Mouse (Mus musculus) cerebellum, adult 11-12 months (tissue): ENCODE measurements around the gene Zfp827.

Experiments used
- DNase-seq: peaks from one replicate; pipeline ENCODE4 v3.0.0; 2022

Zfp827 gene

DNA sequence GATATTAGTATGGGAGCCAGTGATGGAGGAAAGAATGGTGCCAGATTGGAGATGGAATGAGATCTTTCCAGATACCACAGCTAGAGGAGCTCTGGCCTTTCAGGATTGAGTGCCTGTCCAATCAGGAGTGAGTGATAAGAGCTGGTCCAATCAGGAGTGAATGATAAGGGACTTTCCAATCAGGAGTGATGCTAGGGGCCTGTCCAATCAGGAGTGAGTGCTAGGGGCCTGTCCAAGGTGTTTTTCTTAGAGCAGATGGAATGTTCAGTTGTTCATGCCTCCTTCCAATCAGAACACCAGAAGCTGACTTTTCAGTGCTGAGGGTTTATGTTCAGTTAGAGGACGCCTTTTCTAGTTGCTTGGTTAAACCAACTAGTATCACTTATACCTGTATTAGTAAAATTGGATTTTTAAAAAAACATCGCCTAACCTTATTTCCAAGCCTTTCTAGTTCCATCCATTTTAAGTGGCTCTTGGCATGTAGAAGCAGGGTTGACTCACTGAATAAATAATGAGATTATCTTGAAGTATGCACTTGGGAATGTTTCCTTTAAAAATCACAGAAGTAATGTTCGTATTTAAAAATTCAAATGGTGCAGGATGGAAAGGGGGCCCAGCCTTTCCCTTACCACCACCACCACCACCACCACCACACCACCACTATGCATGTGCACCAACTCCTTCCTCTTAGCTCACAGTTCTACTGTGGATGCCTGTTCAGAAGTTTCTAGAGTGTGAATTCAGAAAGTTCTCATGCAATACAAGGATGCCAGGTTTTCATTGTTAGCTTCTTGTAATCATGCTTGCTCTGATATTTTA lies 39.8 kb downstream of the Zfp827 start:
- no peak for DNase-seq

DNA sequence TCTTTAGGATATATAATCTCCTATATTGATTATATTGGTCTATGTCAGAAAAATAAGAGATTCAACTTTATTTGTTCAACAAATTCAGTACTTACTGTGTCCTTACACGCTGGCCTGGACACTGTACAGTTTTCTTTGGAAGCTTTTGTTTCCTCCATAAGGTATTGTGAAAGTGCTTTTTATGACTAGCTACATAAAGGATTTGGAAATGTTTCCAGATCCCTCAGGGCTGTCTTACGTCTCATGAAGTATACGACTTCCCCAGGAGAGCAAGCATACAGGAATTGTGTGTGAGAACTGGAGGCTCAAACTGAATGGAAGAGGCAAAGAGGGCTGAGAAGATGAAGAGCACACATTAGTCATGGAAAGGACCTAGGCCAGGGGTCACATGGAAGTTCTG lies 45.1 kb downstream of the Zfp827 start:
- no peak for DNase-seq

DNA sequence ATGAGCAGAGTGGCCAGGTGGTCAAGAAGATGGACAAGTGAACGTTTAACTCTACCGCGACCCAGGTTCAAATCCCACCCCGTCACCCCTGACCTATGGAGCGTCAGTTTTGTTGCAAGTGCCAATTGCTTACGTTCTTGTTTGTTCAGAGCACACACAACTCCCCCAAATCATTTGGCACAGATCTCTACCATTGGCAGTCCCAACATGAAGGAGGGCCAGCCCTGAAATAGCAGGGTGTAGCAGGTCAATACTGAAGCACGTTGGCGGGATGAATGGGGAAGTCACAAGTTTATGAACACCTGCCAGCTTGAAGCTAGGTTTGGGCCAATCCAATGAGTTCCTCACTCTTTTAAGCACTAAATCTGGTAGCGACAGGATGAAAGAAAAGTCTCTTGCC lies 46.7 kb downstream of the Zfp827 start:
- no peak for DNase-seq

DNA sequence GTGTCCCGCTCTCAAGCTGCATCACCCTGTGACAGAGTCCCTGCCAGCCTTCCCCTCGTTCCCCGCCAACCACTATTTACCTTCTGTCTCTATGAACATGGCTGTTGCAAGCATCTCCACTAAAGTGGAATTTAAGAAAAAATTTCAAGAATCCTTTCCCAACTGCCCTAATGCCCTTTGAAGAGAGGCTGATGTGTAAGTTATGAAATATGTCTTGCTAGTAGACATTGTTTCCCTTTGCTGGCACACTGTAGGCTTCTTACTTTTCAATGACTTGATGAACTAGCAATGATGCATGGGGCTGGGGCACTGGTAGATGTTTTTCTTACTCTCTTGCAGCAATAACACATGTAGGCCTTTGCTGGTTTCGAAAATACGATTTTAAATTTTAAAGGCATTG lies 49.0 kb downstream of the Zfp827 start:
- DNase-seq = no peak

DNA sequence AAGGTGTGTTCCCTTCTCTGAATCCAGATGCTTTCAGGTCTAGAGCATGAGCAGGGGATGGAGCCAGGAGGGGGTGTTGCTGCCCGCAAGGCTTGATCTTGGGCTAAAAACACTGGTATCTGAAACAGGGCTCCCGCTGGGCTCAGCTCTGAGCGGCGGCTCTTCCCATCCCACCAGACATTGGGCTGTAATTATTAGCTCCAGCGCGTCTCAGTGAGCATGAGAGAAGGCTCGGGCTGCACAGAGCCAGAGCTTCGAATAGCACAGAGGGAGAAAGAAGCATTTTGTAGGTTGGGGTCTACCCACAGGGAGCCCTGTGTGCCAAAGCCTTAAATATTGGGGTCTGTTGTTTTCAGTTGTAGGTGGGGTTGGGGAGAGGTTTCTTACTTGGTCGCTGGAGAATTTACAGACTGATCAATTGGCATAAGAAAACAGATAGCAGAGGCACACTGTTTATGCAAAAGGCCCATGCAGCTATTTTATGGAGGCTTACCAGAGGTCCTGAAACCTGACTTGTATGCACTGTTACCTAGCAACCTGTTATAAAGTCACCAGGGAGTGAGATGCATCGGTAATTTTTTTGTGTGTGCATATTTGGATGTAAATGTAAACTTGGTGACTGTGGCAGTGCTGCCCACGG lies 50.4 kb downstream of the Zfp827 start:
- no peak for DNase-seq

DNA sequence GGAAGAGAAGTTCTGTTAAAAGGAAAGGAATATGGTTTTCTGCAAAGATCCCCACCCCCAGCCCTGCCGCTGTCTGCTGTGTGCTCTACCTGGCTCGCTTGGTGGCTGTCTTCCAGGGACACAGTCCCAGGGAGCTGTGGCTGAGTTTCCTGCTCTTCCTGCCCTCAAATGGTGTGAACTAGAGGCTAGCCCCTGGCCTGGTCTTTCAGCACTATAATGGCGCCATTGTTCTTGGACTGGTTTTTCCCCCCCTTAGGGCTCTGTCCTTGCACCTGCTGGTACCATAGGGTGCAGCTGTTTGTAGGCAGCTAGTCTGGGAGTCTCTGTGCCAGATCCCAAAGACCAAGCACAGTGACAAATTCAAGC lies 50.9 kb downstream of the Zfp827 start:
- DNase-seq = no peak

DNA sequence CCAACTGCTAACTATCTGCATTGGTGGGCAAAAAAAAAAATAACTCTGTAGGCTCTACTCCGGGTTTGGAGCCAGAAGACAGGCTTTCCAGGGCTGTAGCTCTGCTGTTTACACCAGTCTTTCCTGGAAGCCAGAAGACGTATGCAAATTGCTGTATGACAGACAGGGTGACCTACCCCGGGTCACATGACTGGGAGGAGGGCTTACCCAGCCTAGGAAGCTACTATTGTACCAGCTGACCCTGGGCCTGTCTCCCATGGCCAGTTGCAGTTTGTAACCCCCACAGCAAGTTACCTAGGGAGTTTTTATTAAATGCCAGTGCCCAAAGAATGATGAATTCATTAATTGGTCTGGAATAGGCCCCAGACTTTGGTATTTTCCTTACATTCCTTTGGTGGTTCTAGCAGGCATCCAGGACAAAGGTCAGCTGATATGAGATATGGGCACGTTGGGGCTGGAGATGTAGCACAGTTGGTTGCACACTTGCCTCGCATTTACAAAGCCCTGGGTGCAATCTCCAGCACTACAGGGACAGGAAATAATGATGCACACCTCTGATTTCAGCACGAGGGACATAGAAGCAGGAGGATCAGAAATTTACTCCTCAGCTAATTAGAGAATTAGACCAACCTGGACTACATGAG lies 52.0 kb downstream of the Zfp827 start:
- DNase-seq = no peak

DNA sequence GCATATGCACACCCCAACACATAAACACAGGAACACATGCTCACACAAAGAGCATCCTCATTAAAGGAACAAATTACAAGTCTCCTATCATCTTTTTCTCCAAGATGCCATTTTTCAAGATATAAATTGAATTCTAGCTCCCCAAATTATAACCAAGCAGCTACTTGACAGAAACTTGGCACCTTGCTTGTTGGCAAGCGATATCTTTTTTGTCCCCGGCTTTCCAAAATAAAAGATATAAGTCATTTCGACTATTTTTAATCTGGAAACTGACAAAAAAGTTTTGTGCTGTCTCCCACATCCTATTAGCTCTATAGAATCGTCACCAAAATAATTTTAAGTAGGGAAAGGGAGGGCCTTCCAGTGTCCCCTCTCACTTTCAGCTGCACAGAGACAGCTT lies 53.1 kb downstream of the Zfp827 start:
- no peak for DNase-seq

DNA sequence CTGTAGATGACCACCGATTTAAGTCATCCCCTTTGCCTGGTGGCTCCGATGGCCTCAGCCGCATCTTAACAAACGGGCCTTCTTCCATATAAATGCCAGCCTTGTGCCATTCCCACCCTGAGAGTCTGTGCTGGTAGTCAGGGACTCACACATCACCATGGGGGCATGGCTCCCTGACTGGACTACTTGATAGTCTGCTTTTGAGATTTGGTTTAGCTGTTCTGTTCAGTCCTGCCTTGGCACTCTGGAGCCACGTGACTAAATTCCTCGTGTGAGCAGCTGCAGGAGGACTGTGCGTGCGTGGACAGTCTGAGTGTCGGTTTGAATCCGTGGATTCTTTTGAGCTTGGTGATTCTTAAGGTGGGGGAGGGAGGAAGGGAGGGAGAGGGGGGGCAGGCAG lies 53.7 kb downstream of the Zfp827 start:
- DNase-seq = no peak

DNA sequence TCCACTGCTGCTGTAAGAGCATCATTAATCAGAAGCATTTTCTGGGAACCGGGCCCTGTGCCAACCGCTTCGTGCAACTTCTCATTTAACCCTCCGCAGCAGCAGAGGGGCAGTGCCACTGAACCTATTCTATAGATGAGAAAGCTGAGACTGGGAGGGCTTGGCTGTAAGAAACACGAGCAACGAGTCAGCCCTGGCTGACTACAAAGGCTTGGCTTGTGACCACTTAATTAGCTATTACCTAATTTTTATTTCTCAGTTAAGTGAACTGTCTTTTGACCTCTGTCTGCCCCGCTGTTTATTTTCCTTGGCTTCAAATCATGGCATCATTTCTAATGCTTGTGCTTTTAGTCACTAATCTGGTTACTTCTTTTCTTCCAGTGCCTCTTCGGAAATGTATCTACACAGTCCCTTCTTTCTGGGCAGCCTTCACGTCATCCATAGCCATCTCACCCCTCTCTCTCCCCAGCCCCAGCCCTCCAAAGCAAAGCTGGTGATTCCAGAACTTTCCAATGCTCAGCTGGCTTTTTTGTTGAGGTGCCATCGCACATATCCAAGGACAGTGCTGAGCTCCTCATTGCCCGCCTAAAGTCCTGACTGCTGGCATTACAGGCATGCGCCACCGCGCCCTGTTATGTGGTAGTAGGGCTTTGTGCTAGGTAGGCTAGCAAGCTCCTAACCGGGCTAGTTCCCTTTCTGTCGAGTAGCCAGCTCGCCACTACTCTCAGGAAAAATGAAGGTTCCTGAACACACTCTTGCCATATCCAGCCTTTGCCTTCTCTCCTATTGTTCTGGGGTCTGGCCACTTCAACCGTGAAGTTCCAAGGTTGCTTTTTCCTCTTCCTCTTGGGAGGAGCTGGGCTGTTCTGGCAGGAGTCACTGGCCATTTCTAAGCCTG lies 55.5 kb downstream of the Zfp827 start:
- no peak for DNase-seq

DNA sequence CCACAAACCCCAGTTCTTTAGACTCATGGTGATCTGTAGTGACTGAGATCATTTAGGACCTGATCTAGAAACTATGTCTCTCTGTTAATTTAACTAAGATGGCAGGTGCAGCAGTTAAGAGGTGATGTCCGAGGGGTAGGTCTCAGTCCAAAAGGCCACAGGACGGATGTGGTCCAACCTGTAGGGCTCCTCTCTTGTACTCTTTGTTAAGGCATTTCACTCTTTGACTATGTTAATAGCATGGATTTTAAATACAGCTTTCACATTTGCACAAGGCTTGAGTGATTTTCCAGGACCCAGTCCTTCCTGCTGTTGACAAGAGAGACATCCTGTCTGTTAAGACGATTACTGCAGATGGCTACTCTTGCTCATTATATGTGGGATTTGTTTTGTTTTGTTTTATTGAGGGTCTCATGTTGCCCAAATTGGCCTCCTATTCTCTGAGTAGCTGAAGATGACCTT lies 56.2 kb downstream of the Zfp827 start:
- no peak for DNase-seq

DNA sequence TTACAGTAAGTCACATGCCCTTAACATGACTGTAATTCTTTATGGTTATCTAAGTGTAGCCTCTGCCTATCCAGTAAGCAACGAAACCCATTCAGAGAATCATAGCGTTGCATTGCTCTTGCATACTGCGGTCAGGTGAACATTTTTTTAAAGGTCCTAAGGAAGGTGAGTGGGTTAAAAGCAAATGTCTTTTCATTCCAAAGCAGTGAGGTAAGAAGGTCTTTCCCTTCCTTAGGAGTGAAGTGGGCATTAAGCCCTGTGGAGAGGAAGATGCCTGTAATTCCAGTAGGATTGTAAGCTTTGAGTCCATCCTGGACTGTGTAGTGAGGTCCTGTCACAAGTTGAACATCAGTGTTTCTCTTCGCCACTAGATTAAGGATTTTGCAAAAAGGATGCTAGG lies 66.2 kb downstream of the Zfp827 start:
- DNase-seq = no peak

DNA sequence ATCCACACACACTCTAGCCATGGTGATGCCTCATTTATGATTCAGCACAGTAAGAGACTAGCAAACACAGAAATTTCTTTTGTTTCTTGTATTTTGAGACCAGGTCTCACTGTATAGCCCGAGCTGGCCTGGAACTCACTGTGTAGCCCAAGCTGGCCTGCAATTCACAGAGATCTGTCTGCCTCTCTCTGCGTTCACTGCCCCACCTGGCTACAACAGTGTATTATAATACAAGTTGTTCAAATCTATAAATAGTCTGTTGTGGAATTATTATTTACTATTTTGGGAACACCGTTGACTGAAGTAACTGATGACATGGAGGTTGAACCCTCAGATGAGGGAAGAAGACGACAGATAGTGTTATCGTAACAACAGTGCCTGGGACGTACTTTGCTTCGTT lies 66.9 kb downstream of the Zfp827 start:
- no peak for DNase-seq

DNA sequence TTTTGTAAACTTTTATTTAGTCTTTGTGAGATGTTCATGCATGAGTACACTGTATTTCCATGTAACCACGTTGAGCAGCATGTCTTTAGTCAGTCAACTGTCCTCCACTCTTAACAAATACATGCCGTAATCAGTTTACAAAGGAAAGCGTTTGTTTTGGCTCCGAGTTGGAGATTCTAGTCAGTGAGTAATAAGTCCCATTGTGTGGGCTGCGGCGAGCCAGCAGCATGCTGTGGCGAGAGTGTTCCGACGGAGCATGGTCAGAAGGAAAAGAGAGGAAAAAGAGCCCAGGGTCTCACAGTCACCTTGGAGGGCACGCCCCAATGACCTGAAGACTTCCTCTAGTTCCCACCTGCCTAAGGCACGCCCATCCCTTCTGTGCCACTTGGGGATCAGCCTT lies 68.7 kb downstream of the Zfp827 start:
- no peak for DNase-seq

DNA sequence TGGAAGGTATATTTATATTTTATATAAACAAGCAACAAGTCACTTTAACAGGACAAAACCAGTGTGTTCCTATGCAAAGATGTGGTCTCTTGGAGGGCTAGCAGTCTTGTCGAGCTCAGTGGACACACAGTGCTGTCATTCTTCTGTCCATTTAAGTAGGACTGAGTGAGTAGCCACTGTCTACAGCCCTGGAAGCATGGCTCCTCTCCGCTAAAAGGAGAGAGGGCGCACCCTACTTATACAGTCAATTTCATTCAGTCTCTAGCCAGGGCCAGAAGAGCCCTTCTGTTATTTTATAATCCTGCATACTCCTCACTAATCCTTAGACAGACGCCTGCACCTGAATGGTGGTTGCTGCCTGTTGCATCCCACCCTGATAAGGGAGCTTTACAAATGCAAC lies 74.5 kb downstream of the Zfp827 start:
- DNase-seq = no peak

DNA sequence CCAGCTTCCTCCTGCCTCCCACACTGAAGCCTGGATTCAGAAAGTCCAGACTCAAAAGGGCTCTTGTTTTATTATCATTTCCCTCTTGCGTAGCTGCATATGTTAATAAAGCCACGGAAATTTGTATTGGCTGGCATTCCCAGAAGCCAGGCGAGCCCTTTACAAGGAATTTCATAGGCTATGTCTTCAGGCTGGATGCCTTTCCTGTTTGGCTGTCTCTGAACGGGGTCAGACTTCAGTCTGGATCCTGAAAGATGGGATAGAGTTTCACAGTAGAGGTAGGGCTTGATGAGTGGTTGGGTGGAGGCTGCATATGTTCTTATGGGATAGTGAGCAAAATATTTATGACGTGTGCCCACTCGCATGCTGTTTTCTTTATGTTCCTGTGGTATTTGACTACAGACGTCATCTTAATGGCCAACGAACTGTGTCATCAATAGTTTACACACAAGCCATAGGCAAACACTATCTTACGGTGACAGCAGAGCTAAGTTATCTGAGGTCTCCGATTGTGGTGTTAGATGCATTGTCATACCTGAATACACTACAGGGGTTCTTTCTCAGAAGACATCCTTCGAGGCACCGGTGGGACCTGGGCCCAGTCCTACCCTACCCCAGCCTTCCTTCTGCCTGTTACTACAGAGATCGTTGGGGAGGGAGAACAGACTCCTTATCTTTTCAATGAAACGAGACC lies 75.1 kb downstream of the Zfp827 start:
- no peak for DNase-seq

DNA sequence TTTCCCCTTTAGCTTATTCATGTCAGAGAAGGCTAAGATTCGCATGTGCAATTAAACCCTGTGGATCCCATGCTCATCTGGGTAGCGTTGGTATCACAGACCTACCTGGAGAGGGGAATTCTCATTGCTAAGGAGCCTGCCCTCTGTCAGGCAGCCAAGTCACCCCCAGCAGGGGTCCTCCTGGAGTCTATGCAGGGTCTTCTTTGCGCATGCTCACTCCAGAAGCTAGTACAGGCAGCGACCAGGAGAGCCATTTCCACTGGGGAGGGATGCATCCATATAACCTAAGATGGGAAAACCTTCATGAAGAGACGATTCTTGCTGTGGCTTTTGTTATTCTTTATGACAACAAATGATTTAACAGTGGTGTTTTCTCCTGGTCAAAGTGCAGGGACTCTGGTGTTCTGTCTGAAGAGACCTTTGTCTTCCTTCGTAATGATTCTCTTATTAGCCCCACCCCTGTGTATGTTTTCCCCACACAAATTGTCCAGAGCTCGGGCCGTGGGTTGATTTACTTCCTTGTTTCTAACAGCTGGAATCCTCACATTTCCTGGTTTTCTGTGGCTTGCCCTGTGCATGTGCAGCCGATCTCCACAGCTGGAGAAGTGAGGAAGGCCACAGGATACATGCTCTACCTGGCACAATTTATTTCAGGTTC lies 75.8 kb downstream of the Zfp827 start:
- DNase-seq = no peak

DNA sequence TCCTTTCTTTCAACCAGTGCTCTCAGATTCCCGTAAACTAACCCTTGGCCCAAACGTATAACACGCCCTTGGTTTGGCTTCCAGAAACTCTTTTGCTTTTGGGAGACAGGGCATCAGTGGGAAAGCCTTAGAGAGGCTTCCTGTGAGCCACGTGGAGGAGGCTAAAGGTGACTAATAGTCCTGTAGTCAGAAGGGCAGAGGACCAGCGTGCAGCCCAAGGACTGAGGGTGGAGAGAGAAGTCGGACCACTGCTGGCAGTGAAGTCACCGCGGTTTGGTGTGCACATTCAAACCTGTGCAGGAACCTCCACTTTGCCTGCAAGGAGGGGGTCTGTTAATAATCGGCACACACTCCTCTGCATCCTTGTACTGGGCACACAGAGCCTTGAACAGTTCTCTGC lies 76.4 kb downstream of the Zfp827 start:
- DNase-seq = no peak

DNA sequence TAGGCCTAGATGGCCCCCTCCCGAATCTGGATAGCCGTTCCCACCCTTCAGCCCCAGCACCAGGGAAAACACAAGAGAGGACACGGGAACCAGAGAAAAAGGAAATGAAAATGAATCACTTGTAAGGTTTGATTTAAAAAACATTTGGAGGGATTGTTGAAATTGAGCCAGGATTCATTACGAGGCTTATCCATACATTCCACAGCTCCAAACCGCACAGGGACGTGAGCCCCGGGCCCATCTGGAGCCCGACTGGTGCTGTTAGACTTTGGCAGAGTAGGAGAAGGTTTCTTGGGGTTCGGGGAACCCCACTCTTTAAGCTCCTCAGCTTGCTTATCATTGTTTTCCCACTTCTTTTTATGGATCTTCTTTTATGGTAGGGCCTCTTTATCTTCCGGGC lies 76.9 kb downstream of the Zfp827 start:
- DNase-seq = no peak

DNA sequence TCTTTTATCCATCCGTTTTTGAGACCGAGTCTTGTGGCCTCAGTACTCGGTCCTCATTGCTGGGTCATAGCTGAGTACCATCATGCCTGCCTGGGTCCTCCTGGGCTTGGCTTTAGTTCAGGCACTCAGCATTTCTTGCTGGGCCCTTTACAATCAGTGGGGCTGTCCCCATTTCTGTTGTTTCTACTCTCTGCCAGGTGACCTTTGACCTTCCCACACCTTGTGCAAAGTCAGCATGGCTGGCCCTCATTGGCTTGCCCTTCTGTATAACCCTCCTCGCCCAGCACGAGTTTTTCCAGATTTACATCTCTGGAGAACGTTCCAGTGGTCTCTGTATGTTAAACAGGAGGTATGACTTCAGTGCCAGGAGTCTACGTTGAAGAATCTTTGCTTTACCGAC lies 83.2 kb downstream of the Zfp827 start:
- DNase-seq = no peak

DNA sequence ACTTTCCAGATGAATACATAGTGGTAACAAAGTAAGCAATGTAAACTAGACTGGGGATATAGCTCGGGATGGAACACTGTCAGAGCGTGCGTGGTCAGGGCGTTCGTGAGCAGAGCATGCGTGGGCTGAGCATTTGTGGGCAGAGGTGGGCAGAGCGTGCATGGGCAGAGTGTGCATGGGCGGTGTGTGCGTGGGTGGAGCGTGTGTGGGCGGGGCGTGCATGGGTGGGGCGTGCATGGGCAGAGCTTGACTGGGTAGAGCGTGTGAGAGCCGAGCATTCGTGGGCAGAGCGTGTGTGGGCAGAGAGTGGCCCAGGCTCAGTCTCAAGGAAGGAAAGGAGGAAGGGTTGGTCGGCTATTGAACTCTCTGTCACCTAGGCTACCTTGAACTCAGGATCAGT lies 84.2 kb downstream of the Zfp827 start:
- DNase-seq = no peak

DNA sequence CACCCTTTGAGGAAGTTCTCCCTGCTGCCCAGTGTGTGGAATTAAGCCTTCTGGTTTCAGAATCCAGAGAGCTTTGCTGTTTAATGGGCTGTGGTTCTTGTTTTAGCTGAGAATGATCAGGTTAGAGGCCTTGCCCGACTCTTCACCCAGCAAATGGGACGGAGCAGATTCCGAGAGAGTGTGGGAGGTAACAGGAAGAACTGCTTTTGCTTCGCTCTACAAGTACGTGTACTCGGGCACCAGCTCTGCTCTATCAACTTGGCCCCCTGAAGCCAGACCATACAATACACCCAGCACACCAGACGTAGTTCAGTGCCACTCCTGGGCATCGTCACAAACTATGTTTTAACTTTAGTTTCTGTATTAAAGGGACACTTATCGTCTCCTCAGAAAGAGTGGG lies 85.3 kb downstream of the Zfp827 start:
- no peak for DNase-seq
